Mouse (Mus musculus) embryonic stem cell, embryonic (primary cell): ENCODE measurements around the gene Naif1.

Experiments used
- CTCF ChIA-PET, 4 experiments: fragments of 300-600 bp in 2 of 4; fragments of 350-600 bp in 2 of 4; sonication (Branson Sonifier 250); formaldehyde crosslinking; loops; one replicate each; lab custom pipeline; 2022; ENCODE audit warnings: inconsistent platforms in 2 of 4; lab: Charles Lee
- POLR2A ChIA-PET, 4 experiments: fragments of 300-600 bp in 2 of 4; fragments of 350-600 bp in 2 of 4; sonication (Branson Sonifier 250); formaldehyde crosslinking; loops; one replicate each; lab custom pipeline; 2022; ENCODE audit warnings: antibody characterized with exemption in 4 of 4, inconsistent platforms in 1 of 4; lab: Charles Lee

The Naif1 gene

GRCm38 (mm10) chr2:32496190-32496589 lies 45.9 kb downstream of the Naif1 start:
- CTCF ChIA-PET, result interaction anchor here (0.5 to 2.1 kb wide), 8 partner anchors 9 to 1807 kb away, joined by 3 to 9 read pairs (median 3); partner anchors contain the start of genes 9430097D07Rik (in 1 of the 4) and Pip5kl1 (in 1 of the 4)

GRCm38 (mm10) chr2:32499365-32499764 lies 49.1 kb downstream of the Naif1 start:
- POLR2A ChIA-PET, result interaction anchor here in 2 of 4 experiments (0.5 to 0.9 kb wide), 2 partner anchors 68 to 980 kb away, joined by 3 read pairs; no protein-coding TSS in a partner anchor
- CTCF ChIA-PET, result interaction anchor here in 2 of 4 experiments (0.8 to 1.4 kb wide), 2 partner anchors 10 to 12 kb away, joined by 3 to 7 read pairs; no protein-coding TSS in a partner anchor

More at GRCm38 (mm10) chr2:32496190-32496589, 45.9 kb downstream of the Naif1 start:
- POLR2A ChIA-PET, result interaction anchor here in 2 of 4 experiments (0.6 to 1.8 kb wide), 9 partner anchors 8 to 361 kb away, joined by 3 to 11 read pairs (median 3); no protein-coding TSS in a partner anchor

- CTCF ChIA-PET, result interaction anchor here in 1 of 4 experiments (2.2 kb wide), 1 partner anchor 13 kb away, joined by 6 read pairs; no protein-coding TSS in a partner anchor
- POLR2A ChIA-PET, result interaction anchor here in 1 of 4 experiments (1.4 kb wide), 1 partner anchor 70 kb away, joined by 5 read pairs; the partner anchor contains the start of gene Dpm2
Measured at GRCm38 (mm10) chr2:32500461-32500860, 50.2 kb downstream of the Naif1 start.

GRCm38 (mm10) chr2:32501754-32502324 lies 51.6 kb downstream of the Naif1 start:
- POLR2A ChIA-PET, result interaction anchor here in 2 of 4 experiments (0.8 to 2.0 kb wide), 4 partner anchors 15 to 396 kb away, joined by 3 to 7 read pairs (median 3); no protein-coding TSS in a partner anchor

GRCm38 (mm10) chr2:32502843-32503242 lies 52.6 kb downstream of the Naif1 start:
- POLR2A ChIA-PET, result interaction anchor here in 2 of 4 experiments (0.8 to 2.0 kb wide), 11 partner anchors 8 to 395 kb away, joined by 3 to 7 read pairs (median 3); partner anchors contain the start of genes Dpm2 (in 2 of the 2), Naif1 (in 1 of the 2) and Slc25a25 (in 1 of the 2)
- CTCF ChIA-PET, result interaction anchor here in 3 of 4 experiments (0.8 to 2.2 kb wide), 3 partner anchors 10 to 16 kb away, joined by 4 to 8 read pairs (median 6); no protein-coding TSS in a partner anchor

More at GRCm38 (mm10) chr2:32501754-32502324, 51.6 kb downstream of the Naif1 start:
- CTCF ChIA-PET, result interaction anchor here in 2 of 4 experiments (0.8 to 2.2 kb wide), 3 partner anchors 13 to 15 kb away, joined by 3 to 6 read pairs (median 5); no protein-coding TSS in a partner anchor

- POLR2A ChIA-PET, result interaction anchor here in 3 of 4 experiments (0.6 to 2.0 kb wide), 18 partner anchors 8 to 815 kb away, joined by 3 to 7 read pairs (median 3); partner anchors contain the start of genes Dpm2 (in 2 of the 3), Abl1 (in 1 of the 3), Eng (in 1 of the 3) and Fam102a (in 1 of the 3)
Measured at GRCm38 (mm10) chr2:32503588-32503987, 53.3 kb downstream of the Naif1 start.

GRCm38 (mm10) chr2:32505536-32505935 lies 55.3 kb downstream of the Naif1 start:
- POLR2A ChIA-PET, result interaction anchor here in 2 of 4 experiments (0.6 to 1.7 kb wide), 5 partner anchors 9 to 60 kb away, joined by 3 to 5 read pairs (median 3); partner anchors contain the start of gene Fam102a (in 1 of the 2)
- CTCF ChIA-PET, result interaction anchor here (0.6 to 1.6 kb wide), 9 partner anchors 10 to 509 kb away, joined by 3 to 4 read pairs (median 3); no protein-coding TSS in a partner anchor

More at GRCm38 (mm10) chr2:32503588-32503987, 53.3 kb downstream of the Naif1 start:
- CTCF ChIA-PET, result interaction anchor here (0.6 to 1.8 kb wide), 15 partner anchors 11 to 394 kb away, joined by 3 to 9 read pairs (median 3); partner anchors contain the start of gene Fam102a (in 1 of the 4)
